Mouse (Mus musculus) lung, adult 2 months (tissue): ENCODE data around the gene Dclre1a.

Experiments
- CTCF ChIP-seq: fragments of 200-500 bp; IDR thresholded peaks from 2 replicates; pipeline ENCODE4 v1.5.1; 2011; ENCODE audit warnings: mild to moderate bottlenecking, low read length, control low read depth; ENCODE audit not compliant: insufficient read depth
- POLR2A ChIP-seq: fragments of 200-500 bp; IDR thresholded peaks from 2 replicates; pipeline ENCODE4 v1.6.1; 2011; ENCODE audit warnings: low read depth, mild to moderate bottlenecking, control low read depth, low read length, borderline replicate concordance; ENCODE audit errors: extremely low read depth

GRCm38 (mm10) chr19:56592472-56592871 is 44.5 kb upstream of the Dclre1a start:
- TF ChIP-seq CTCF: no peak
- TF ChIP-seq POLR2A: no peak
